In genomic region chr15:30616861-30617260, GRCm38 (mm10) we compare ENCODE assay signal across 28 mouse cellular contexts.
A peak's percentile ranks its signal among the peaks of the same experiment; 100 is the strongest.
DNase-seq lines count a peak whose midpoint lies in the region; ATAC-seq lines count a peak whose summit lies in the region.
"Had no signal": no experiment of that assay in that cellular context is flagged by ENCODE, and none has a peak within 500 bp of the region (broad histone marks: within the 10 kb centered on the region; RNA-seq: fewer than 3 reads in every experiment).

No protein-coding gene starts in this region.

- ATAC-seq in forebrain, embryonic 15.5 days (replicated peaks), result no peak
- no peak for ATAC-seq in forebrain, embryonic 16.5 days
- ATAC-seq in megakaryocyte progenitor cell, adult 5-6 weeks (replicated peaks; ENCODE audit: poor library complexity), result peak; percentile 46
- peak; percentile 44; the same call in 1 of the 2 replicates for ATAC-seq in neutrophil, adult 5-6 weeks (ENCODE audit: extremely low read depth, insufficient number of reproducible peaks, low FRiP score, poor library complexity, severe bottlenecking)
- ATAC-seq: CD4-positive, CD25-positive, alpha-beta regulatory T cell, adult 4 months; forebrain, embryonic 14.5 days had no signal

- 0 out of 2 replicates have a peak overlapping the region, but pooled peaks have one; percentile 1 for H3K27ac ChIP-seq in forebrain, embryonic 15.5 days (replicated peaks)
- no peak overlapping the region for H3K27ac ChIP-seq in forebrain, embryonic 16.5 days (ENCODE audit: low read length)
- H3K27ac ChIP-seq in macrophage, result peak overlapping the region; percentile 33
- H3K27ac ChIP-seq: embryonic facial prominence, embryonic 13.5 days; embryonic facial prominence, embryonic 15.5 days; forebrain, embryonic 10.5 days; forebrain, embryonic 12.5 days had no signal

- H3K36me3 ChIP-seq in forebrain, embryonic 15.5 days, result no peaks in the 10 kb centered on the region
- no peaks in the 10 kb centered on the region for H3K36me3 ChIP-seq in forebrain, embryonic 16.5 days (ENCODE audit: control insufficient read depth, insufficient read depth)
- no peaks in the 10 kb centered on the region for H3K36me3 ChIP-seq in macrophage (ENCODE audit: inconsistent target)
- H3K36me3 ChIP-seq: embryonic facial prominence, embryonic 13.5 days; embryonic facial prominence, embryonic 15.5 days; G1E had no signal

- H3K4me1 ChIP-seq in forebrain, embryonic 15.5 days, result no peaks in the 10 kb centered on the region
- no peaks in the 10 kb centered on the region for H3K4me1 ChIP-seq in forebrain, embryonic 16.5 days (replicated peaks; ENCODE audit: control insufficient read depth, insufficient read depth, low read length)
- H3K4me1 ChIP-seq: embryonic facial prominence, embryonic 15.5 days had no signal

- WGBS in forebrain, embryonic 15.5 days, result 94% methylated on average over 3 of the region's 3 CpGs
- WGBS in forebrain, embryonic 16.5 days, result 94% methylated on average over 3 of the region's 3 CpGs
- 33% methylated on average over 3 of the region's 3 CpGs for WGBS in macrophage (ENCODE audit: missing documents)

- no peak overlapping the region for H3K4me3 ChIP-seq in forebrain, embryonic 15.5 days
- H3K4me3 ChIP-seq in forebrain, embryonic 16.5 days (replicated peaks; ENCODE audit: low read length), result no peak overlapping the region
- no peak overlapping the region for H3K4me3 ChIP-seq in macrophage (ENCODE audit: inconsistent target)
- H3K4me3 ChIP-seq: embryonic facial prominence, embryonic 13.5 days; embryonic facial prominence, embryonic 15.5 days; erythroblast, embryonic 14.5 days; forebrain, embryonic 10.5 days; forebrain, embryonic 12.5 days had no signal

- no peak overlapping the region for H3K4me2 ChIP-seq in forebrain, embryonic 15.5 days (replicated peaks)
- H3K4me2 ChIP-seq in forebrain, embryonic 16.5 days (ENCODE audit: low read length), result no peak overlapping the region
- H3K4me2 ChIP-seq: embryonic facial prominence, embryonic 13.5 days; embryonic facial prominence, embryonic 15.5 days; forebrain, embryonic 12.5 days had no signal

- H3K9ac ChIP-seq in forebrain, embryonic 15.5 days (replicated peaks), result no peak overlapping the region
- no peak overlapping the region for H3K9ac ChIP-seq in forebrain, embryonic 16.5 days (replicated peaks; ENCODE audit: low read depth, low read length)
- H3K9ac ChIP-seq: embryonic facial prominence, embryonic 13.5 days; embryonic facial prominence, embryonic 15.5 days; forebrain, embryonic 12.5 days had no signal

- H3K9me3 ChIP-seq in forebrain, embryonic 15.5 days, result no peaks in the 10 kb centered on the region
- H3K9me3 ChIP-seq in forebrain, embryonic 16.5 days (ENCODE audit: control insufficient read depth, low read length), result no peaks in the 10 kb centered on the region
- H3K9me3 ChIP-seq: embryonic facial prominence, embryonic 13.5 days; embryonic facial prominence, embryonic 15.5 days; forebrain, embryonic 10.5 days; forebrain, embryonic 12.5 days had no signal

- no peak for DNase-seq in retina, embryonic 14.5 days (ENCODE audit: low spot score)
- DNase-seq in layer of hippocampus, postnatal 10 days (ENCODE audit: low spot score in 2 of 2), result no peak
- no peak for DNase-seq in heart, adult 18-20 months
- DNase-seq: adrenal gland, adult 2 months; adrenal gland, postnatal 10 days; adrenal gland, postnatal 25 days; B cell, adult 2 months; cerebellum, adult 11 months; cerebellum, adult 18-20 months; cerebellum, adult 8-10 months; cerebellum, adult 9-11 months; cerebellum, postnatal 14 days; cerebellum, postnatal 36 days; embryo, embryonic 11 days had no signal

- no peaks in the 10 kb centered on the region for H3K27me3 ChIP-seq in forebrain, embryonic 15.5 days
- no peaks in the 10 kb centered on the region for H3K27me3 ChIP-seq in forebrain, embryonic 16.5 days (replicated peaks; ENCODE audit: control insufficient read depth, insufficient read depth, low read length)
- H3K27me3 ChIP-seq: CH12.LX; embryonic facial prominence, embryonic 13.5 days; embryonic facial prominence, embryonic 15.5 days; forebrain, embryonic 12.5 days had no signal

- H3K79me2 ChIP-seq in macrophage (ENCODE audit: inconsistent target), result no peaks in the 10 kb centered on the region

Comparison
In these comparisons a context has a peak if more than half of its experiments do, and no peak if none do; other contexts are left out.
1. ATAC-seq: peak in megakaryocyte progenitor cell, adult 5-6 weeks (single experiment) and neutrophil, adult 5-6 weeks (single experiment); none in forebrain, embryonic 15.5 days (single experiment) and forebrain, embryonic 16.5 days (single experiment).